Mouse (Mus musculus): Measurements from ENCODE around the gene Impdh1. TPM values are rescaled to one million over a fixed set of nuclear protein-coding genes. Genes with fewer than 3 reads are reported as not detected.
"Not testable (repeated sequence)": the region's sequence is repeated elsewhere in the genome, so short reads cannot be mapped to it uniquely, and the experiment has no call there.

Gene Impdh1
- polyA plus RNA-seq, 1 experiment from 2014 or later = 77.6 TPM

DNA sequence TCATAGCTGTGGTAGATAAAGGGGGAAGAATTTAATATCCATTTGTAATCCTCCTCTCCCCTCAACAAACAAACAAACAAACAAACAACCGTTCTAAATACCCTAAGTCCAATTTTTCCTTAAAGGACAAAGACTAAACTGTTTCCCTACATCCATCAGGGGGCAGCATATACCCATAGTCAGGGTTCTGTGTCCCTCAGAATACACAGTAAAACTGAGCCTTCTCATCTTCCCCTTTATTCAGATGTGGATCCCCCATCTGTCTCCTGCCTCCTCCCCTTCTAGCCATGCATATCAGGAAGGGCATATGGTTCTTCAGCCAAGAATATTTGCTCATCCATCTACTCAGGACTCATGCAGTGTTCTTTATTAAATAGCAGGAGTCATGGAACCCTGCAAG is 50.0 kb downstream of the Impdh1 start:
- no peak overlapping the region for H3K9ac ChIP-seq (replicated peaks; ENCODE audit: low read depth, low read length)
- H3K27me3 ChIP-seq (ENCODE audit: control insufficient read depth, insufficient read depth, low read length) = peaks cover 10% of the 10 kb centered on the region
- H3K36me3 ChIP-seq (ENCODE audit: control insufficient read depth, insufficient read depth, low read length) = no peaks in the 10 kb centered on the region
- H3K27ac ChIP-seq (ENCODE audit: low read depth, low read length) = no peak overlapping the region
- 10% methylated on average over 1 of the region's 1 CpGs for WGBS
- no peaks in the 10 kb centered on the region for H3K9me3 ChIP-seq (ENCODE audit: control insufficient read depth, low read length)
- ATAC-seq (ENCODE audit: low read depth) = peak; percentile 44
- H3K4me2 ChIP-seq (ENCODE audit: low read depth, low read length) = no peak overlapping the region
- H3K4me3 ChIP-seq (ENCODE audit: low read depth, low read length) = no peak overlapping the region
- peaks cover 23% of the 10 kb centered on the region; the same call in 1 of the 2 replicates for H3K4me1 ChIP-seq (ENCODE audit: control insufficient read depth, insufficient read depth, low read length)

DNA sequence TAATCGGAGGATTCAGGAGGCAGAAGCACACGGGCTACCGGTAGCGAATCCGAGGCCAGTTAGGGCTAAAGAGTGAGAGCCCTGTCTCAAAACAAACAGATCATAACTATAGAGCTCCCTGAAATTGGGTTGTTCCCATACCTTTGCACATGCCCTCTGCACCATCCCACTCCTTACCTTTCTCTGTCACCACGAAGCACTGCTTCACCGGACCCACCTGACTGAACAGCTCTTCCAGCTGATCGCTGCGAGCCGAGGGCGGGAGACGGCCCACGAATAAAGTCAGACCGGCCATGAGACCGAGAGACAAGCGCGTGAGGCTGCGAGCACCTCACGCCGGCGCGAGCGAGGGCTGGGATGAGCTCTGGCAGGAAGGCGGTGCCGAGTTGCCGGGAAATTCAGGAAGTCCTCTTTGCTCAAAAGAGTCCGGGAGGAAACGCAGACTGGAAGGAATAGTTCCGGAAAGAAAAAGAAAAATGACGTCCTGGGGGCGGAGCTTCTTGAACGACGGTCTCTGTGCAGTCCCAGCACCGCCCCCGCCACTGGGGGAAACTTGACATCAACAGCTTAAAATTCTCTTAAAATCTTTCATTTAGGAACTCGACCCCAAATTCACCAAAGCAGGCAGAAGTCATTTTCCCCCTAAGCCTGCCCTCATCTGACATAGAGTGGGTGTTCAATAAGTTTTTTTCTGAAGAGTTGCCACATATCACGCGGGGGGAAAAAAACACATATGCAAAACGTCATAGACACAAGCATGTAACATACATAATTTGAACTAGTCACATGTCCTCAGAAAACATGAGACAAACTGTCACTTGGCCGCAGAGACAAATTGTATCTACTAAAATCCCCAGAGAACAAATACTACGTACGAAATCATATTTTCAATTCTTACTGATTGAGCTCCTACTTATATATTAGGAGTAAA is 51.6 kb downstream of the Impdh1 start, which contains the start of gene Rbm28:
Rbm28 (minus strand) TSS at position 693 of the 931 bp plus-strand sequence.
- Histone ChIP-seq H3K27me3 (ENCODE audit: control insufficient read depth, insufficient read depth, low read length) (peaks cover 10% of the 10 kb centered on the region), H3K27ac (ENCODE audit: low read depth, low read length) (no peak within 1 kb of the TSS), H3K36me3 (ENCODE audit: control insufficient read depth, insufficient read depth, low read length) (peaks cover 2% of the 10 kb centered on the region; the same call in 1 of the 2 replicates), H3K4me2 (ENCODE audit: low read depth, low read length) (peak within 1 kb of the TSS; percentile 94), H3K4me1 (ENCODE audit: control insufficient read depth, insufficient read depth, low read length) (peaks cover 12% of the 10 kb centered on the region; the same call in 1 of the 2 replicates), H3K9ac (replicated peaks; ENCODE audit: low read depth, low read length) (peak within 1 kb of the TSS; percentile 61), H3K9me3 (ENCODE audit: control insufficient read depth, low read length) (no peaks in the 10 kb centered on the region), H3K4me3 (ENCODE audit: low read depth, low read length) (peak within 1 kb of the TSS; percentile 69)
- 9% methylated on average over 42 of the region's 42 CpGs for WGBS
- ATAC-seq (ENCODE audit: low read depth) = peak; percentile 84

DNA sequence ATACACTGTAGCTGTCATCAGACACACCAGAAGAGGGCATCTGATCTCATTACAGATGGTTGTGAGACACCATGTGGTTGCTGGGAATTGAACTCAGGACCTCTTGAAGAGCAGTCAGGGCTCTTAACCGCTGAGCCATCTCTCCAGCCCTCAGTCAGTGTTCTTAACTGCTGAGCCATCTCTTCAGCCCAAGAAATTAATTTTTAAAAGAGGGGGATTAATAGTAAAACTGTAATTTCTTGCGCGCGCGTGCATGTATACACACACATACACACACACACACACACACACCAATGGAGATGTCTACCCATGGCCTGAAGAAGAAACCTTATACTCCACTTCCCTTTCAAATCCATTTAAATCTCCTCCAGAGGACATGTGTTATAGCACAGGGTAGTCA is 54.9 kb downstream of the Impdh1 start:
- not testable (repeated sequence) for H3K4me2 ChIP-seq (ENCODE audit: low read depth, low read length); H3K9me3 ChIP-seq (ENCODE audit: control insufficient read depth, low read length); H3K4me3 ChIP-seq (ENCODE audit: low read depth, low read length); H3K27ac ChIP-seq (ENCODE audit: low read depth, low read length); ATAC-seq (ENCODE audit: low read depth); H3K9ac ChIP-seq (replicated peaks; ENCODE audit: low read depth, low read length); H3K27me3 ChIP-seq (ENCODE audit: control insufficient read depth, insufficient read depth, low read length)
- WGBS = 100% methylated on average over 5 of the region's 5 CpGs
- H3K36me3 ChIP-seq (ENCODE audit: control insufficient read depth, insufficient read depth, low read length) = peaks cover 33% of the 10 kb centered on the region
- H3K4me1 ChIP-seq (ENCODE audit: control insufficient read depth, insufficient read depth, low read length) = peaks cover 11% of the 10 kb centered on the region; the same call in 1 of the 2 replicates

DNA sequence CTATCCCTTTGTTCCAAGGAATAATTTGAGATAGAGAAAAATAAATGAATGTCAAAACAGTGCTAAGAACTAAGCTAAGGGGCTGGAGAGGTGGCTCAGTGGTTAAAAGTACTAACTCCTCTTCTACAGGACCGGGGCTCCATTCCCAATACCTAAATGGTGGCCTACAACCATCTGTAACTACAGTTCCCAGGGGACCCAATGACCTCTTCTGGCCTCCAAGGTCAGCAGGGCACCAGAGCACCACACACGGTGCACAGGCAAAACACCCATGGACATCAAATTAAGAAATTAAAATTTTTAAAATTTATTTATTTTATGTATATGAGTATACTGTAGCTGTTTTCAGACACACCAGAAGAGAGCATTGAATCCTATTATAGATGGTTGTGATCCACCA is 55.4 kb downstream of the Impdh1 start:
- H3K27ac ChIP-seq (ENCODE audit: low read depth, low read length) = no peak overlapping the region
- no peak overlapping the region for H3K4me3 ChIP-seq (ENCODE audit: low read depth, low read length)
- H3K9ac ChIP-seq (replicated peaks; ENCODE audit: low read depth, low read length) = no peak overlapping the region
- peaks cover 36% of the 10 kb centered on the region for H3K36me3 ChIP-seq (ENCODE audit: control insufficient read depth, insufficient read depth, low read length)
- WGBS = 90% methylated on average over 2 of the region's 2 CpGs
- no peak overlapping the region for H3K4me2 ChIP-seq (ENCODE audit: low read depth, low read length)
- peaks cover 3% of the 10 kb centered on the region; the same call in 1 of the 2 replicates for H3K27me3 ChIP-seq (ENCODE audit: control insufficient read depth, insufficient read depth, low read length)
- H3K4me1 ChIP-seq (ENCODE audit: control insufficient read depth, insufficient read depth, low read length) = peaks cover 11% of the 10 kb centered on the region; the same call in 1 of the 2 replicates
- no peaks in the 10 kb centered on the region for H3K9me3 ChIP-seq (ENCODE audit: control insufficient read depth, low read length)
- no peak for ATAC-seq (ENCODE audit: low read depth)

DNA sequence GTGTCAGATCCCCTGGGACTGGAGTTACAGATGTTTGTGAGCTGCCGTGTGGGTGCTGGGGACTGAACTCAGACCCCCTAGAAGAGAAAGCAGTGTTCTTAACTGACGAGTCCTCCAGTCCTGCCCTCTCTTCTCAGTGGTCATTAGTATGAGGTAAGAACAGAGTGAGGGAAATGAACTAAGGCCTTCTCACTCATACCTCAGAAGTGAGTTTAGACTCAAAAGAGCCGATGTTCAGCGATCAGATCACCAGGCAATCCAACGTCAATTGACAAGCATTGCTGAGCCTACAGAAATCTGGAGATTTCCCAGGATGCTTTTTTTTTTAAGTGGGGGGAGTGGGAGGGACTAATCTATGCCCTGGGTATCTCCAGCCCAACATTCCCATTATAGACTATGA is 59.8 kb downstream of the Impdh1 start:
- Histone ChIP-seq H3K27ac (ENCODE audit: low read depth, low read length) (no peak overlapping the region), H3K27me3 (ENCODE audit: control insufficient read depth, insufficient read depth, low read length) (no peaks in the 10 kb centered on the region), H3K4me1 (ENCODE audit: control insufficient read depth, insufficient read depth, low read length) (no peaks in the 10 kb centered on the region), H3K9ac (replicated peaks; ENCODE audit: low read depth, low read length) (no peak overlapping the region), H3K4me3 (ENCODE audit: low read depth, low read length) (no peak overlapping the region), H3K36me3 (ENCODE audit: control insufficient read depth, insufficient read depth, low read length) (peaks cover 65% of the 10 kb centered on the region), H3K9me3 (ENCODE audit: control insufficient read depth, low read length) (no peaks in the 10 kb centered on the region), H3K4me2 (ENCODE audit: low read depth, low read length) (no peak overlapping the region)
- whole genome bisulfite sequencing = 97% methylated on average over 5 of the region's 5 CpGs
- no peak for ATAC-seq (ENCODE audit: low read depth)

Small RNAs within 50 kb of the gene (microRNA-seq; reads per million reads assigned to microRNA genes)
- not detected for gene Gm24303

Other genes with a start within 250 kb of the Impdh1 start
- 0.05 TPM in 1 of 2 replicates, not detected in the other for gene Lep, start 156.1 kb downstream of the Impdh1 start, polyA plus RNA-seq (2014; fragmentation: Nextera tagmentation; extraction: Ambion mirVana)
- 44.5 and 55.4 TPM in 2 replicates for gene Rbm28, start 51.4 kb downstream of the Impdh1 start, polyA plus RNA-seq (2014; fragmentation: Nextera tagmentation; extraction: Ambion mirVana)
- 8.9 and 14.7 TPM in 2 replicates for gene Prrt4, start 36.8 kb downstream of the Impdh1 start, polyA plus RNA-seq (2014; fragmentation: Nextera tagmentation; extraction: Ambion mirVana)
- gene Hilpda, start 56.1 kb upstream of the Impdh1 start, polyA plus RNA-seq (2014; fragmentation: Nextera tagmentation; extraction: Ambion mirVana) = 27.9 and 30.3 TPM in 2 replicates
- gene Fam71f2, start 63.2 kb upstream of the Impdh1 start, polyA plus RNA-seq (2014; fragmentation: Nextera tagmentation; extraction: Ambion mirVana) = 0.44 and 0.64 TPM in 2 replicates
- gene Fam71f1, start 102.8 kb upstream of the Impdh1 start, polyA plus RNA-seq (2014; fragmentation: Nextera tagmentation; extraction: Ambion mirVana) = not detected in 2 replicates
- gene Calu, start 131.7 kb upstream of the Impdh1 start, polyA plus RNA-seq (2014; fragmentation: Nextera tagmentation; extraction: Ambion mirVana) = 141 and 194 TPM in 2 replicates
- gene Opn1sw, start 172.1 kb upstream of the Impdh1 start, polyA plus RNA-seq (2014; fragmentation: Nextera tagmentation; extraction: Ambion mirVana) = 0.37 and 1.6 TPM in 2 replicates
- gene Ccdc136, start 179.9 kb upstream of the Impdh1 start, polyA plus RNA-seq (2014; fragmentation: Nextera tagmentation; extraction: Ambion mirVana) = 55.7 and 69.1 TPM in 2 replicates
- 4.9 and 5.0 TPM in 2 replicates for gene Flnc, start 216.9 kb upstream of the Impdh1 start, polyA plus RNA-seq (2014; fragmentation: Nextera tagmentation; extraction: Ambion mirVana)

All from neural tube, embryonic 14.5 days (tissue).